In the genomic region with DNA sequence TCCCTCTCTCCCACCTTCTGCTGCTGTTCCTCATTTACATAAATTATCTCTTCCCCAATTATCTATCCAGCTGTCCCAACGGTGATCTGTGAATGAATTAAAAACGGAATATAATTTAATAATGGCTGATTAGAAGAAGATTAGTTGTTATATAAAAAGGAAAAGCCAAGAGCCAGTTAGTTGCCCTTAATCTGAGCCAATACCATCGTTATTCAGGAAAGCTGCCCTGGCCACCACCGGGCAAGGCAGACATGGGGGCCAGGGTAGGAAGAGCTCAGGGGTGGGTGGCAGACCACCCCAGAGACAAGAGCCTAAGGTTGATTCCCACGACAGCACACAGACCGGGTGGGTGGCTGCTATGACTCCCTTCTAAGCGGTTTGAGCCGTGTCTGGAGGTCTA, we compare ENCODE assay signal across 25 mouse cellular contexts. TPM values are rescaled to one million over a fixed set of nuclear protein-coding genes. Genes with fewer than 3 reads are reported as not detected.
DNase-seq lines count a peak whose midpoint lies in the region; ATAC-seq and TF ChIP-seq lines count a peak whose summit lies in the region.
"Had no signal": no experiment of that assay in that cellular context is flagged by ENCODE, and none has a peak within 500 bp of the region (broad histone marks: within the 10 kb centered on the region; RNA-seq: fewer than 3 reads in every experiment).

No protein-coding gene starts in this region.

- no peak overlapping the region for H3K4me3 ChIP-seq in midbrain, embryonic 14.5 days (replicated peaks; ENCODE audit: low read depth, low read length)
- no peak overlapping the region for H3K4me3 ChIP-seq in midbrain, embryonic 11.5 days (ENCODE audit: low read depth, low read length)
- H3K4me3 ChIP-seq: embryonic facial prominence, embryonic 10.5 days; embryonic facial prominence, embryonic 12.5 days had no signal

- H3K27ac ChIP-seq in midbrain, embryonic 14.5 days (replicated peaks; ENCODE audit: low read depth, low read length) = 0 out of 2 replicates have a peak overlapping the region, but pooled peaks have one; percentile 1
- no peak overlapping the region for H3K27ac ChIP-seq in midbrain, embryonic 11.5 days (ENCODE audit: low read depth, low read length)
- H3K27ac ChIP-seq: embryonic facial prominence, embryonic 10.5 days; embryonic facial prominence, embryonic 12.5 days had no signal

- TF ChIP-seq POLR2A in brain, embryonic 14.5 days (IDR thresholded peaks at IDR 0.05; ENCODE audit: borderline replicate concordance, extremely low read depth, insufficient read depth, insufficient read length, poor library complexity, severe bottlenecking) = no peak

- TF ChIP-seq CTCF in brain, embryonic 14.5 days (IDR thresholded peaks at IDR 0.05; ENCODE audit: borderline replicate concordance, extremely low read depth, insufficient read depth, insufficient read length) = no peak

- H3K4me2 ChIP-seq in midbrain, embryonic 14.5 days (ENCODE audit: low read length) = no peak overlapping the region
- no peak overlapping the region for H3K4me2 ChIP-seq in midbrain, embryonic 11.5 days
- H3K4me2 ChIP-seq: embryonic facial prominence, embryonic 12.5 days had no signal

- H3K36me3 ChIP-seq in midbrain, embryonic 14.5 days (ENCODE audit: control insufficient read depth, insufficient read depth, low read length) = no peaks in the 10 kb centered on the region
- no peaks in the 10 kb centered on the region; the same call in 1 of the 2 replicates for H3K36me3 ChIP-seq in midbrain, embryonic 11.5 days (ENCODE audit: control insufficient read depth, insufficient read depth, low read length)
- H3K36me3 ChIP-seq: embryonic facial prominence, embryonic 10.5 days; embryonic facial prominence, embryonic 12.5 days; G1E had no signal

- H3K9ac ChIP-seq in midbrain, embryonic 14.5 days (replicated peaks; ENCODE audit: low read length) = no peak overlapping the region
- H3K9ac ChIP-seq in midbrain, embryonic 11.5 days (ENCODE audit: low read length) = no peak overlapping the region
- H3K9ac ChIP-seq: embryonic facial prominence, embryonic 12.5 days; forebrain, postnatal 0 days had no signal

- ATAC-seq in midbrain, embryonic 14.5 days (ENCODE audit: low FRiP score, low TSS enrichment) = no peak
- no peak for ATAC-seq in midbrain, embryonic 11.5 days (ENCODE audit: low FRiP score)
- ATAC-seq: activated CD4-positive, CD25-positive, alpha-beta regulatory T cell, adult 4 months; forebrain, postnatal 0 days; Patski had no signal

- H3K4me1 ChIP-seq in midbrain, embryonic 14.5 days (ENCODE audit: control insufficient read depth, insufficient read depth, low read length) = no peaks in the 10 kb centered on the region
- no peaks in the 10 kb centered on the region for H3K4me1 ChIP-seq in midbrain, embryonic 11.5 days (ENCODE audit: control insufficient read depth, insufficient read depth, low read length)

- DNase-seq in midbrain, embryonic 14.5 days = no peak
- DNase-seq in midbrain, embryonic 11.5 days (ENCODE audit: low spot score, missing footprints) = no peak
- DNase-seq in brain, embryonic 14.5 days (ENCODE audit: low read depth) = peak; percentile 32
- DNase-seq in retina, postnatal 1 day = peak; percentile 90
- DNase-seq in cerebellum, postnatal 4 days (ENCODE audit: low spot score in 2 of 2) = no peak
- no peak for DNase-seq in left cerebral cortex, postnatal 4 days
- DNase-seq: adrenal gland, adult 8-10 months; adrenal gland, postnatal 14 days; adrenal gland, postnatal 36 days; cerebellum, adult 11 months; cerebellum, adult 18-20 months; cerebellum, adult 8-10 months; cerebellum, adult 9-11 months; cerebellum, postnatal 14 days; cerebellum, postnatal 36 days; forebrain, postnatal 0 days had no signal

- H3K27me3 ChIP-seq in midbrain, embryonic 14.5 days (ENCODE audit: control insufficient read depth, insufficient read depth, low read length) = no peaks in the 10 kb centered on the region; the same call in 1 of the 2 replicates
- H3K27me3 ChIP-seq in midbrain, embryonic 11.5 days (ENCODE audit: control insufficient read depth, insufficient read depth, low read length) = no peaks in the 10 kb centered on the region

- intact Hi-C loops in left cerebral cortex, postnatal 4 days (cut with DNase I) = no loop called here

- H3K9me3 ChIP-seq in midbrain, embryonic 14.5 days (ENCODE audit: control insufficient read depth, low read length) = no peaks in the 10 kb centered on the region
- no peaks in the 10 kb centered on the region for H3K9me3 ChIP-seq in midbrain, embryonic 11.5 days (ENCODE audit: control insufficient read depth, low read length)
- H3K9me3 ChIP-seq: embryonic facial prominence, embryonic 10.5 days; embryonic facial prominence, embryonic 12.5 days; G1E had no signal

- WGBS in midbrain, embryonic 14.5 days = 38% methylated on average over 8 of the region's 8 CpGs
- 53% methylated on average over 8 of the region's 8 CpGs for WGBS in midbrain, embryonic 11.5 days

RNA-seq across cellular contexts. Expression of a gene that starts 21.3 kb away (rescaled TPM):
- polyA plus RNA-seq in midbrain, embryonic 14.5 days (2014; fragmentation: Nextera tagmentation; extraction: Ambion mirVana) = 2.7 and 4.0 TPM in 2 replicates
- 0.66 and 0.99 TPM in 2 replicates for polyA plus RNA-seq in midbrain, embryonic 11.5 days (2014; fragmentation: Nextera tagmentation; extraction: Ambion mirVana)
- 2.5 and 5.8 TPM in 2 replicates for polyA plus RNA-seq in brain, embryonic 14.5 days (2012; rRNA removed)
- not detected for total RNA-seq in left cerebral cortex, postnatal 4 days (2021)
- total RNA-seq: adrenal gland, adult 18-20 months; adrenal gland, postnatal 14 days; adrenal gland, postnatal 36 days had no signal
- polyA plus RNA-seq: activated CD4-positive, CD25-positive, alpha-beta regulatory T cell, adult 4 months; C2C12; forebrain, embryonic 11.5 days; forebrain, embryonic 14.5 days; G1E; Patski had no signal

Comparison
In these comparisons a context has a peak if more than half of its experiments do, and no peak if none do; other contexts are left out.
1. DNase-seq: peak in brain, embryonic 14.5 days (single experiment) and retina, postnatal 1 day (single experiment); none in midbrain, embryonic 14.5 days (single experiment), midbrain, embryonic 11.5 days (single experiment), cerebellum, postnatal 4 days (0 of 2) and left cerebral cortex, postnatal 4 days (single experiment).